Mouse (Mus musculus) hindbrain, postnatal 0 days (tissue): ENCODE results near the gene BC107364. TPM values are rescaled to one million over a fixed set of nuclear protein-coding genes. Genes with fewer than 3 reads are reported as not detected.
"Not testable (repeated sequence)": the region's sequence is repeated elsewhere in the genome, so short reads cannot be mapped to it uniquely, and the experiment has no call there.

Experiments
- ATAC-seq: fragments of 200-750 bp; cut with Nextera tagmentation; 2 replicates; pipeline ENCODE4 v1.8.0; 2017; ENCODE audit warnings: mild to moderate bottlenecking, moderate TSS enrichment, moderate library complexity
- DNase-seq: peaks from one replicate; pipeline ENCODE4 v3.0.0-alpha.2; 2015; ENCODE audit warnings: low spot score
- H3K27ac ChIP-seq: fragments of 300-500 bp; sonication (generic); 2 replicates; pipeline ENCODE4 v1.5.1; 2014; ENCODE audit warnings: mild to moderate bottlenecking
- H3K27me3 ChIP-seq: fragments of 300-500 bp; sonication (generic); 2 replicates; pipeline ENCODE4 v1.6.1; 2014; ENCODE audit warnings: low read length, mixed read lengths; ENCODE audit not compliant: insufficient read depth
- H3K36me3 ChIP-seq: fragments of 300-500 bp; sonication (generic); 2 replicates; pipeline ENCODE4 v1.6.1; 2014; ENCODE audit warnings: low read length, mixed read lengths; ENCODE audit not compliant: insufficient read depth
- H3K4me1 ChIP-seq: fragments of 300-500 bp; sonication (generic); 2 replicates; pipeline ENCODE4 v1.6.1; 2014; ENCODE audit warnings: antibody characterized with exemption, low read length, mixed read lengths; ENCODE audit not compliant: insufficient read depth
- H3K4me2 ChIP-seq: fragments of 300-500 bp; sonication (generic); 2 replicates; pipeline ENCODE4 v1.6.1; 2014; ENCODE audit warnings: low read depth, mild to moderate bottlenecking, low read length, moderate library complexity, mixed read lengths
- H3K4me3 ChIP-seq: fragments of 300-500 bp; sonication (generic); 2 replicates; pipeline ENCODE4 v1.5.1; 2014; ENCODE audit warnings: low read length
- H3K9ac ChIP-seq: fragments of 300-500 bp; sonication (generic); replicated peaks from 2 replicates; pipeline ENCODE4 v1.6.1; 2014; ENCODE audit warnings: mild to moderate bottlenecking, low read length, moderate library complexity, mixed read lengths
- H3K9me3 ChIP-seq: fragments of 300-500 bp; sonication (generic); 2 replicates; pipeline ENCODE4 v1.6.1; 2016; ENCODE audit warnings: low read length, mixed read lengths
- CTCF ChIP-seq: IDR thresholded peaks from 2 replicates; pipeline ENCODE4 v1.5.1; 2016; ENCODE audit warnings: antibody characterized with exemption, control low read depth, low read depth
- WGBS: fragments of 180-500 bp; shearing (Covaris S2); extraction: QIAGEN DNeasy Blood & Tissue Kit; methylation state at CpG from one replicate; pipeline ENCODE4 v1.1.7; 2014; 5-methylcytosine and 5-hydroxymethylcytosine counted together
- polyA plus RNA-seq: library from polyadenylated mRNA; unstranded; fragments of >200 nt; fragmentation: Nextera tagmentation; extraction: Ambion mirVana; gene quantifications from 2 replicates; pipeline ENCODE4 v1.2.1, GENCODE M21; 2015
- total RNA-seq: library from RNA; depleted of rRNA; stranded (reverse); fragments of >200 nt; gene quantifications from 2 replicates; pipeline ENCODE4 v1.2.3, GENCODE M21; 2014

The BC107364 gene
- total and polyA plus RNA-seq, 2 experiments from 2014 or later: not detected

DNA sequence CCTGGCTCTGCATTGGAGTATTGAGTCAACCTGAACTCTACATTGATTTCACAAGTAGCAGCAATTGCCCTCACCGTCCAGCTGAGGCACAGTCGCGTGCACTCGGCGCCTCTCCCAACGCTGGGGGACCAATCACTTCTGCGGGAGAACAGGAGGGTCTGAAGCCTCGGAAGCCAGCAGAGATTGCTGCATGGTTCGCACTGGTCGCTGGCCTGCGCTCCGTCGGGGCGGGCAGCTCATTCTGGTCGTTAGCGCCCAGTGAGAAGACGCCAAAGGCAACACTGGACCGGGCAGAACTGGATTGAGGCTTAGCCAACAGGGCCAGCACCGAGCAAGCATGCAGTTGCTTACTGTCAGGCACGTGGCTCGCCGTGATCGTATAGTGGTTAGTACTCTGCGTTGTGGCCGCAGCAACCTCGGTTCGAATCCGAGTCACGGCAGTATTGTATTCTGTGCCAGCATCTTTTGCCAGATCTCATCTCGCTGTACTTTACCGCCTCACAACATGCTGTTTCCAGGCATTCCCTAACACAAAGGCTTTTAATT is 42.3 kb downstream of the BC107364 start:
- no peak for DNase-seq
- Histone ChIP-seq H3K4me2 (peak overlapping the region; percentile 21; the same call in 1 of the 2 replicates), H3K36me3 (no peaks in the 10 kb centered on the region), H3K4me1 (no peaks in the 10 kb centered on the region), H3K27ac (no peak overlapping the region), H3K4me3 (no peak overlapping the region), H3K9me3 (no peaks in the 10 kb centered on the region), H3K9ac (no peak overlapping the region), H3K27me3 (peaks cover 51% of the 10 kb centered on the region)
- 4% methylated on average over 31 of the region's 31 CpGs for WGBS
- no peak; the same call in 1 of the 2 replicates for TF ChIP-seq CTCF
- ATAC-seq: no peak

DNA sequence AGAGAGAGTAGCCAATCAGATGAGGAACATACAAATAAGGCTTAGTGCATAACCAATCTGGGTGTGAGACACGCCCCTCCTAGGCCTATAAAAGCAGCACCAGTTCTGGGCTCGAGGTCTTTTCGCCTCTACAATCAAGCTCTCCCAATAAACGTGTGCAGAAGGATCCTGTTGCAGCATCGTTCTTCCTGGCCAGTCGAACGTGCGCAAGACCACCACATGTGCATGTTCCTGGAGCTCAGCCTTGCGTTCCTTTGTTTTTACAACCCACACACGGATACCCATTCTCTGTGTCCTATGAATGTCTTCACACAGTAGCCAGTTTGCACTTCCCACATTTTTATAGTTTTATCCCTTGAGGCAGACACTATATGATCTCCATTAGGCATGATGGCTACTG is 44.0 kb downstream of the BC107364 start:
- DNase-seq, H3K9ac ChIP-seq, H3K4me1 ChIP-seq, H3K9me3 ChIP-seq, ATAC-seq, H3K27ac ChIP-seq, H3K4me2 ChIP-seq, H3K4me3 ChIP-seq, H3K36me3 ChIP-seq: not testable (repeated sequence)
- 94% methylated on average over 8 of the region's 10 CpGs for WGBS
- H3K27me3 ChIP-seq: peaks cover 67% of the 10 kb centered on the region

DNA sequence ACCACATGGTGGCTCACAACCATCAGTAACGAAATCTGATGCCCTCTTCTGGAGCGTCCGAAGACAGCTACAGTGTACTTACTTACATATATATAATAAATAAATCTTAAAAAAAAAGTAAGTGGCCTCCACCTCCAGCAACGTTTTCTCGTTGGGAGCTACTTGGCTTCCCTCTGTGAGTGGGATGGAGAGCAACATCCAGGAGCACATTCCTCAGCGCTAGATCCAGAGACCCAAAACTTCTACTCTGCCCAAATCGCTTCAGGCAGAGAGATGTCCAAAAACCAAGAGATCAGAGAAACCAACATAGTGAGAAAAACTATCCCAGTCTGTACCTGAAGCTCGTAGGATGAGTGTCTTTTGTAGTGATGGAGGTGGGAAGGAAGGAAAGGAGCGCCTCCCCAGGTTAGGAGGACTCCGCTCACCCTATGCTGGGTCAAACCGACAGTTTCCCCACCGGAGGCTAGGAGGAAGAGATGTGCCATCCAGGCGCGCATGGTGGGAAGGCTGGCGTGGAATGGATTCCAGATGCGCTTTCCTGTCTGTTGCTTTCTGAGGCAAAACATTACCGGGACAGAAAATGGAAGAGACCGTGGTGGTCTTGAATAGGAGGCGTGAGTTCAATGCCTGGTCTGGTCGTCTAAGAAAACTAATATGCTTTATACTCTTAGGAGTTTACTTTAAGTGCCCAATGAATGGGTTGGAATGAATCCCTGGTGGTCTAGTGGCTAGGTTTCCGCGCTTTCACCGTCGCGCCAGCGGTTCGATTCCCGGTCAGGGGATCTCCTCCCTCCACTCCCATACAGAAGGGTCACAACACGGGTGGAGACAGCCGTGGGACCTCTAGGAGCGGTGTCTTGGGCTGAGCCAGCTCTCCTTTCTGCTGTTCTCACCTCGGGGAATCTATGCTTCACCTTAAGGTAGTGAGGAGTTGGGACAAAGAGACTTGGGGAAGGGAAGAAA is 46.3 kb downstream of the BC107364 start:
- no peak overlapping the region for H3K9ac ChIP-seq
- no peak for DNase-seq
- H3K36me3 ChIP-seq: no peaks in the 10 kb centered on the region
- TF ChIP-seq CTCF: no peak
- H3K4me3 ChIP-seq: no peak overlapping the region
- no peak overlapping the region for H3K4me2 ChIP-seq
- H3K27ac ChIP-seq: no peak overlapping the region
- H3K9me3 ChIP-seq: no peaks in the 10 kb centered on the region
- WGBS: 59% methylated on average over 32 of the region's 32 CpGs
- H3K27me3 ChIP-seq: peaks cover 88% of the 10 kb centered on the region
- no peak for ATAC-seq
- no peaks in the 10 kb centered on the region for H3K4me1 ChIP-seq

DNA sequence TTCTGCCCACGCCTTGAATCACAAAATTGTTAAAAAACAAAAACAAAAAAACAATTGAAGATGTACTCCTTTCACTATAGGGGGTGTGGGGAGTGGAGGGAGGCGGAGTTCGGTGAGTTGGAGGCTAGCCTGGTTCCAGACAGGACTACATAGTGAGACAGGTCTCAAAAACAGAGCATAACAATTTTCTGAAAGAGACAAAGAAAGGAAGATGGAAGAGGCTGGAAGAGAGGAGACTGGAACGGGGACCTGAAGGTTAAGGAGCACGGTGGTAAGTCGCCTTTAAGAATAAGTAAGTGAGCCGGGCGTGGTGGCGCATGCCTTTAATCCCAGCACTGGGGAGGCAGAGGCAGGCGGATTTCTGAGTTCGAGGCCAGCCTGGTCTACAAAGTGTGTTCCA is 47.1 kb downstream of the BC107364 start:
- ATAC-seq (no peak), DNase-seq (no peak)
- Histone ChIP-seq H3K4me1 (no peaks in the 10 kb centered on the region), H3K9ac (no peak overlapping the region), H3K4me3 (no peak overlapping the region), H3K27me3 (peaks cover 88% of the 10 kb centered on the region), H3K4me2 (no peak overlapping the region), H3K36me3 (no peaks in the 10 kb centered on the region), H3K9me3 (no peaks in the 10 kb centered on the region), H3K27ac (no peak overlapping the region)
- WGBS: 29% methylated on average over 9 of the region's 11 CpGs
- no peak for TF ChIP-seq CTCF

DNA sequence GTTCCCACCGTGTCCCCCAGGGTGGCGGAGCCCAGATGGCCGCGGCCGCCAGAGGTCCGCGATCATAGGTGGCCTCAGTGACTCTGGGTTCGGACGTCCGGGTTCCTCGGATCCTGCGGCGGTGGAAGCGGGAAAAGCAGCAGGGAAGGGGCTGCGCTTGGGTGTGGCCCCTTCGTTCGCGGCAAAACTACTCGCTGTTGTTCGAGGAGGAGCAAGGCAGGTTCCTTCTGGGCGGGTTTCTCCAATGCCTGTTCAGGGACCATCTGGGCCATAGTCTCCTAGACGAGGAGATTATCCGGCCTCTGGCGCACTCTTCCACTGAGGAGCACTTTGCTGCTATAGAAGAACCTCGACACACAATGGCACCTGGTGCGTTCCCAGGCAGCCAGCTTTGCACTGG is 47.7 kb downstream of the BC107364 start:
- Histone ChIP-seq H3K9me3 (no peaks in the 10 kb centered on the region), H3K27ac (no peak overlapping the region), H3K27me3 (peaks cover 88% of the 10 kb centered on the region), H3K9ac (no peak overlapping the region), H3K4me3 (no peak overlapping the region), H3K4me2 (no peak overlapping the region), H3K4me1 (no peaks in the 10 kb centered on the region), H3K36me3 (no peaks in the 10 kb centered on the region)
- WGBS: 2% methylated on average over 26 of the region's 26 CpGs
- no peak for TF ChIP-seq CTCF
- DNase-seq: no peak
- ATAC-seq: no peak

DNA sequence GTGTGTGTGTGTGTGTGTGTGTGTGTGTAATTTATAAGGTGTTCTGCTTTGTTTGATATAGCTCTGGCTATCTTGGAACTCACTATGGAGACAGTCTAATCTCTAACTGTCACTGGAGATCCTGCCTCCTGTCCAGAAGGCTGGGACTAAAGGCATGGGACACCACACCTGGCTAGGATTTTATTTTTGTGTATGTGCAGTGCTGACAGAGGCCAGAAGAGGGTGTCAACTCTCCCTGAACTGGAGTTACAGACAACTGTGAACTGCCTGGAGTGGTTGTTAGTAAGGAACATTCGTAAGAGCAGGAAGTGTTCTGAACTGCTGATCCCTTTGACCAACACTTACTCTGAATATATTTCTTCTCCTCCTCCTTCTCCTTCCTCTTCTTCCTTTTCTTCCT is 49.1 kb downstream of the BC107364 start:
- Histone ChIP-seq H3K36me3 (no peaks in the 10 kb centered on the region), H3K4me3 (no peak overlapping the region), H3K9me3 (no peaks in the 10 kb centered on the region), H3K27ac (no peak overlapping the region), H3K27me3 (peaks cover 89% of the 10 kb centered on the region), H3K9ac (no peak overlapping the region), H3K4me1 (no peaks in the 10 kb centered on the region), H3K4me2 (no peak overlapping the region)
- ATAC-seq: no peak
- peak; percentile 46 for TF ChIP-seq CTCF
- no peak for DNase-seq
- WGBS: 23% methylated on average over 1 of the region's 1 CpGs
